Mouse (Mus musculus): Measurements from ENCODE around the gene Arl14ep. TPM values are rescaled to one million over a fixed set of nuclear protein-coding genes. Genes with fewer than 3 reads are reported as not detected.
A peak's percentile ranks its signal among the peaks of the same experiment; 100 is the strongest.

Arl14ep gene
- polyA plus RNA-seq, 1 experiment = 30.5 TPM

DNA sequence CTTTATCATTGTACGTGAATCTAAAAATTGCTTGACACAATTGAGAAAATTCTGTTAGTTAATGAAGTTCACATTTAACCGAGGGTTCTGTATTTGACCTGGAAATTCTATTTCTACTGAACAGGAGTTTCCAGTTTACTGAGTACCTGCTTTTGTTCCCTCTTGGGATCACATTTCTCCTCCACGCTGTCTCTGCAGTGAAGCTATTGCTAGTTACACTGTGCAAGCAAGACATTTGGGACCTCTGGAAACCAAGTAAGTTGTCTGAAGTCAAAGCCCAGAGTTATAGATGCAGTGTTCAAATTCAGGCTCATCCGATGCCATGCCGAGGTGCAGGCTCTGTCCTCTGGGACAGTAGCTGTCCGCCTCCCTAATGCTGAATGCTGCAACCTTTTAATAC, 19.2 kb downstream of the Arl14ep start:
- no peaks in the 10 kb centered on the region for H3K27me3 ChIP-seq (ENCODE audit: control insufficient read depth, insufficient read depth, low read length)
- no peak for DNase-seq
- WGBS = 62% methylated on average over 6 of the region's 6 CpGs
- TF ChIP-seq POLR2A (IDR thresholded peaks at IDR 0.05; ENCODE audit: borderline replicate concordance, insufficient read depth, low read length) (no peak), CTCF (IDR thresholded peaks at IDR 0.05; ENCODE audit: borderline replicate concordance, insufficient read depth, low read depth, low read length) (no peak)
- no peaks in the 10 kb centered on the region for H3K4me1 ChIP-seq (ENCODE audit: control insufficient read depth, insufficient read depth, low read length)
- no peak overlapping the region for H3K4me3 ChIP-seq (replicated peaks; ENCODE audit: insufficient read depth, low read depth, low read length)
- H3K27ac ChIP-seq (ENCODE audit: insufficient read depth, low read length) = no peak overlapping the region

DNA sequence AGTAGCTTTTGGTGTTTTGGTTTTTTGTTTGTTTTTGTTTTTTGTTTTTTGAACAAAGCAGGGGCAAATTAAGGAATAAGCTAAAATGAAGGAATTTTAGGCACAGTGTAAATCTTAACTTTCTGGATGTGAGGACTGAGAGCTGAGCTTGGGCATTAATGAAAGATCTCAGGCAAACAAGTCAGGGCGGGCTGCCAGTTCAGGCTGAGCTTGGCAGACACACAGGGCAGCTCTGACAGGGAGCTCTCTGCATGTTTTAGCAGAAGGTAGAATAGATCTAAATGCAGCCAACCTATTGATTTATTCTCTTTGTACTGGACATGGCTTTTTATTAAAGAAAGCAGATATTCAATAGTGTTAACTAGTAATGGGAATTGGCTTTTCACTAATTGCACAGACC, 31.8 kb downstream of the Arl14ep start:
- DNase-seq = peak; percentile 69 to 77
- Histone ChIP-seq H3K4me3 (replicated peaks; ENCODE audit: insufficient read depth, low read depth, low read length) (no peak overlapping the region), H3K4me1 (ENCODE audit: control insufficient read depth, insufficient read depth, low read length) (peaks cover 4% of the 10 kb centered on the region; the same call in 1 of the 2 replicates), H3K27ac (ENCODE audit: insufficient read depth, low read length) (no peak overlapping the region), H3K27me3 (ENCODE audit: control insufficient read depth, insufficient read depth, low read length) (no peaks in the 10 kb centered on the region; the same call in 1 of the 2 replicates)
- TF ChIP-seq CTCF (IDR thresholded peaks at IDR 0.05; ENCODE audit: borderline replicate concordance, insufficient read depth, low read depth, low read length) (no peak), POLR2A (IDR thresholded peaks at IDR 0.05; ENCODE audit: borderline replicate concordance, insufficient read depth, low read length) (no peak)
- 33% methylated on average over 1 of the region's 1 CpGs for WGBS

DNA sequence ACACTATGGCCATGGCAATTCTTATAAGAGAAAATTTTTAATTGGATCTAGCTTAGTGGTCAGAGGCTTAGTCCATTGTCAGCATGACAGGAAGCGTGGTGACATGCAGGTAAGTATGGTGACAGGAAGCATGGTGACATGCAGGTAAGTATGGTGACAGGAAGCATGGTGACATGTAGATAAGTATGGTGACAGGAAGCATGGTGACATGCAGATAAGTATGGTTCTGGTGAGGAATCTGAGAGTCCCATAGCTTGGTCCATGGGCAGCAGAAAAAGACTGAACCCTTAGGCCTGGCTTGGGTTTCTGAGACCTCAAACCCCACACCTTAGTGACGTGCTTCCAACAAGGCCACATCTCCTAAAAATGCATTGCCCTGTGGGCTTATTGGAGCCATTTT, 38.5 kb downstream of the Arl14ep start:
- TF ChIP-seq CTCF (IDR thresholded peaks at IDR 0.05; ENCODE audit: borderline replicate concordance, insufficient read depth, low read depth, low read length) (no peak), POLR2A (IDR thresholded peaks at IDR 0.05; ENCODE audit: borderline replicate concordance, insufficient read depth, low read length) (no peak)
- WGBS = 97% methylated on average over 2 of the region's 2 CpGs
- Histone ChIP-seq H3K4me1 (ENCODE audit: control insufficient read depth, insufficient read depth, low read length) (no peaks in the 10 kb centered on the region), H3K4me3 (replicated peaks; ENCODE audit: insufficient read depth, low read depth, low read length) (no peak overlapping the region), H3K27me3 (ENCODE audit: control insufficient read depth, insufficient read depth, low read length) (no peaks in the 10 kb centered on the region), H3K27ac (ENCODE audit: insufficient read depth, low read length) (no peak overlapping the region)
- DNase-seq = no peak

DNA sequence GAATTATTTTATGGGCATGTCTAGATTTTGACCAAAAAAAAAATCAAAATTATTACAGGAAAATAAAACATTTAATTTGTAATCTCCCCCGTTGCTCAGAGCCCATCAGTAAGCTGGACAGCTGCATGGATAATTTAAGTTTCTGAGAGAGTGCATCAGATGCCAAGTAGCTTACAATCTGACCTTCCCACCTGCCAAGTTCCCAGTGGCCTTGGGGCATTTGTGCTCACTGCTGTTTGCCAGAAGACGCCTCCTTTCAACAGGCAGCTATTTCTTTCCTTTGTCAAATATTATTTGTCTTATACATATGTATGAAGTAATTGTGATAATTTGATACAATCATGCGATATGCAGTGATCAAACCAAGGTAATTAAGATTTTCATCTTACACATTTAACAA, 44.3 kb downstream of the Arl14ep start:
- TF ChIP-seq POLR2A (IDR thresholded peaks at IDR 0.05; ENCODE audit: borderline replicate concordance, insufficient read depth, low read length) (no peak), CTCF (IDR thresholded peaks at IDR 0.05; ENCODE audit: borderline replicate concordance, insufficient read depth, low read depth, low read length) (no peak)
- Histone ChIP-seq H3K4me1 (ENCODE audit: control insufficient read depth, insufficient read depth, low read length) (no peaks in the 10 kb centered on the region), H3K27me3 (ENCODE audit: control insufficient read depth, insufficient read depth, low read length) (no peaks in the 10 kb centered on the region), H3K27ac (ENCODE audit: insufficient read depth, low read length) (no peak overlapping the region), H3K4me3 (replicated peaks; ENCODE audit: insufficient read depth, low read depth, low read length) (no peak overlapping the region)
- WGBS = 38% methylated on average over 3 of the region's 3 CpGs
- DNase-seq = no peak

Other genes with a start within 250 kb of the Arl14ep start
- not detected in 2 replicates for gene Fshb, start 85.2 kb upstream of the Arl14ep start, polyA plus RNA-seq (2012; rRNA removed)